Mouse (Mus musculus) lung, postnatal 36 days (tissue): Measurements from ENCODE around the gene Rasgef1b.

ENCODE experiments used
- DNase-seq: peaks from one replicate; pipeline ENCODE4 v3.0.0; 2022; ENCODE audit warnings: mixed read lengths

Gene Rasgef1b

GRCm38 (mm10) chr5:99354640-99355132 lies 374.2 kb downstream of the Rasgef1b start:
- DNase-seq, result peak; percentile 67

- DNase-seq, result no peak
Measured at GRCm38 (mm10) chr5:99350030-99350429, 378.8 kb downstream of the Rasgef1b start.

GRCm38 (mm10) chr5:99348257-99348849 lies 380.5 kb downstream of the Rasgef1b start:
- DNase-seq, result peak; percentile 63

GRCm38 (mm10) chr5:99342527-99342926 lies 386.3 kb downstream of the Rasgef1b start:
- DNase-seq, result no peak

GRCm38 (mm10) chr5:99340311-99340989 lies 388.4 kb downstream of the Rasgef1b start:
- no peak for DNase-seq

- peak; percentile 89 for DNase-seq
Measured at GRCm38 (mm10) chr5:99339790-99340189, 389.1 kb downstream of the Rasgef1b start.

GRCm38 (mm10) chr5:99338826-99339225 lies 390.0 kb downstream of the Rasgef1b start:
- DNase-seq, result no peak

GRCm38 (mm10) chr5:99336427-99336826 lies 392.4 kb downstream of the Rasgef1b start:
- DNase-seq, result peak; percentile 81

GRCm38 (mm10) chr5:99334017-99334416 lies 394.8 kb downstream of the Rasgef1b start:
- DNase-seq, result no peak

GRCm38 (mm10) chr5:99332021-99332420 lies 396.8 kb downstream of the Rasgef1b start:
- DNase-seq, result peak; percentile 67

GRCm38 (mm10) chr5:99329065-99329464 lies 399.8 kb downstream of the Rasgef1b start:
- peak; percentile 50 for DNase-seq

GRCm38 (mm10) chr5:99327019-99327418 lies 401.8 kb downstream of the Rasgef1b start:
- DNase-seq, result peak; percentile 52

GRCm38 (mm10) chr5:99325301-99325700 lies 403.6 kb downstream of the Rasgef1b start:
- DNase-seq, result no peak

GRCm38 (mm10) chr5:99320783-99321182 lies 408.1 kb downstream of the Rasgef1b start:
- DNase-seq, result no peak

- peak; percentile 23 for DNase-seq
Measured at GRCm38 (mm10) chr5:99297939-99298338, 430.9 kb downstream of the Rasgef1b start.

- no peak for DNase-seq
Measured at GRCm38 (mm10) chr5:99296348-99296747, 432.5 kb downstream of the Rasgef1b start.

- DNase-seq, result no peak
Measured at GRCm38 (mm10) chr5:99292287-99292851, 436.5 kb downstream of the Rasgef1b start.

GRCm38 (mm10) chr5:99291084-99291830 lies 437.6 kb downstream of the Rasgef1b start:
- no peak for DNase-seq

GRCm38 (mm10) chr5:99288262-99288661 lies 440.6 kb downstream of the Rasgef1b start:
- DNase-seq, result no peak

GRCm38 (mm10) chr5:99287647-99288185 lies 441.1 kb downstream of the Rasgef1b start:
- DNase-seq, result peak; percentile 42

- DNase-seq, result no peak
Measured at GRCm38 (mm10) chr5:99286575-99286974, 442.3 kb downstream of the Rasgef1b start.

GRCm38 (mm10) chr5:99286024-99286423 lies 442.8 kb downstream of the Rasgef1b start:
- no peak for DNase-seq

- DNase-seq, result peak; percentile 90
Measured at GRCm38 (mm10) chr5:99284369-99284768, 444.5 kb downstream of the Rasgef1b start.
